Mouse (Mus musculus) mouse trophoblast stem cell (cell line): ENCODE data around the gene Fam161a.

Source experiments
- in situ Hi-C, 2 experiments: fragments of 300-500 bp; cut with MseI, MboI; formaldehyde crosslinking; loops; 2 replicates in 1 of 2; 3 replicates in 1 of 2; pipeline ENCODE4 v1.15.1; 2025

Fam161a gene

GRCm38 (mm10) chr11:22990393-22991126 is 16.8 kb upstream of the Fam161a start, which contains the start of gene Cct4:
TSS of gene Cct4 (plus strand) at chr11:22990519.
- in situ Hi-C loops, result no loop called here

- in situ Hi-C loops, result no loop called here
Observed at GRCm38 (mm10) chr11:22991218-22991835, 16.0 kb upstream of the Fam161a start.

- in situ Hi-C loops, result no loop called here
Observed at GRCm38 (mm10) chr11:22994271-22994670, 13.1 kb upstream of the Fam161a start.

- in situ Hi-C loops, result no loop called here
Observed at GRCm38 (mm10) chr11:22995461-22995860, 11.9 kb upstream of the Fam161a start.

GRCm38 (mm10) chr11:22998308-22998707 is 9.0 kb upstream of the Fam161a start:
- in situ Hi-C loops, result no loop called here

GRCm38 (mm10) chr11:23005276-23005675 is 2.1 kb upstream of the Fam161a start:
- in situ Hi-C loops, result loop anchor here (5.0 to 25.0 kb wide), 3 partner anchors 132 to 272 kb away; no protein-coding TSS in a partner anchor

GRCm38 (mm10) chr11:23007166-23007480 is 208 bp upstream of the Fam161a start:
- in situ Hi-C loops, result loop anchor here (5.0 to 25.0 kb wide), 3 partner anchors 130 to 270 kb away; no protein-coding TSS in a partner anchor

- in situ Hi-C loops, result loop anchor here (5.0 to 25.0 kb wide), 3 partner anchors 129 to 269 kb away; no protein-coding TSS in a partner anchor
Observed at GRCm38 (mm10) chr11:23008181-23008823, 971 bp downstream of the Fam161a start.

GRCm38 (mm10) chr11:23008824-23009200 is 1.5 kb downstream of the Fam161a start:
- in situ Hi-C loops, result loop anchor here (5.0 to 25.0 kb wide), 3 partner anchors 128 to 268 kb away; no protein-coding TSS in a partner anchor

GRCm38 (mm10) chr11:23013096-23013495 is 5.8 kb downstream of the Fam161a start:
- in situ Hi-C loops, result loop anchor here in 1 of 2 experiments (25.0 kb wide), 1 partner anchor 124 kb away; no protein-coding TSS in a partner anchor

GRCm38 (mm10) chr11:23013580-23014294 is 6.4 kb downstream of the Fam161a start:
- in situ Hi-C loops, result loop anchor here in 1 of 2 experiments (25.0 kb wide), 1 partner anchor 124 kb away; no protein-coding TSS in a partner anchor

- in situ Hi-C loops, result loop anchor here in 1 of 2 experiments (25.0 kb wide), 1 partner anchor 122 kb away; no protein-coding TSS in a partner anchor
Observed at GRCm38 (mm10) chr11:23014996-23015395, 7.7 kb downstream of the Fam161a start.

- in situ Hi-C loops, result loop anchor here in 1 of 2 experiments (25.0 kb wide), 1 partner anchor 119 kb away; no protein-coding TSS in a partner anchor
Observed at GRCm38 (mm10) chr11:23017943-23018342, 10.6 kb downstream of the Fam161a start.

- in situ Hi-C loops, result loop anchor here in 1 of 2 experiments (25.0 kb wide), 1 partner anchor 117 kb away; no protein-coding TSS in a partner anchor
Observed at GRCm38 (mm10) chr11:23020116-23020770, 12.9 kb downstream of the Fam161a start.

GRCm38 (mm10) chr11:23020841-23021240 is 13.5 kb downstream of the Fam161a start:
- in situ Hi-C loops, result loop anchor here in 1 of 2 experiments (25.0 kb wide), 1 partner anchor 116 kb away; no protein-coding TSS in a partner anchor

GRCm38 (mm10) chr11:23023155-23023554 is 15.8 kb downstream of the Fam161a start:
- in situ Hi-C loops, result loop anchor here in 1 of 2 experiments (25.0 kb wide), 1 partner anchor 114 kb away; no protein-coding TSS in a partner anchor

- in situ Hi-C loops, result loop anchor here in 1 of 2 experiments (25.0 kb wide), 1 partner anchor 113 kb away; no protein-coding TSS in a partner anchor
Observed at GRCm38 (mm10) chr11:23024169-23024568, 16.8 kb downstream of the Fam161a start.

GRCm38 (mm10) chr11:23028957-23029356 is 21.6 kb downstream of the Fam161a start:
- in situ Hi-C loops, result no loop called here

GRCm38 (mm10) chr11:23029399-23029798 is 22.1 kb downstream of the Fam161a start:
- in situ Hi-C loops, result no loop called here

- in situ Hi-C loops, result no loop called here
Observed at GRCm38 (mm10) chr11:23047252-23047651, 39.9 kb downstream of the Fam161a start.
